Comparison of ENCODE assay signal across 17 mouse cellular contexts in the genomic region with DNA sequence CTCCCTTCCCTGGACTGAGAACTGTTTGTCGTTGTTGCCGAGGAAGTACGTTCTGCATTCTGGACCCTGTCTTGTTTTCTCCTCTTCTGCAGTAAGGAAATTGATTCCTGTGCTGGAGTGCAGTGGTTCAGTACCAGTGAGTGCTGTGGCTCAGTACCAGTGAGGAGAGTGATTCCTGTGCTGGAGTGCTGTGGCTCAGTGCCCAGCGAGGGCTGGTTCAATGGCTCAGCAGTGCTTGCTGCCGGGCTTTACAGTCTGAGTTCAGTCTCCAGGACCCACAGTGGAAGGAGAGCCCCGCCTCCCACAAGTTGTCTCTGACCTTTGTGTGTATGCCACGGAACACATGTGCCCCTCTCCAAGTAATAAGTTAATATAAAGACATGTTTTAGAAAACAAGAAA. TPM values are rescaled to one million over a fixed set of nuclear protein-coding genes. Genes with fewer than 3 reads are reported as not detected.
"Had no signal": no experiment of that assay in that cellular context is flagged by ENCODE, and none has a peak within 500 bp of the region (broad histone marks: within the 10 kb centered on the region; RNA-seq: fewer than 3 reads in every experiment).

No protein-coding gene starts in this region.

- DNase-seq: liver, postnatal 0 days; lung, adult 2 months; lung, postnatal 14 days; lung, postnatal 36 days; right cerebral cortex, postnatal 14 days; thymus, adult 18-20 months; thymus, postnatal 14 days; thymus, postnatal 36 days had no signal

- H3K9me3 ChIP-seq: lung, embryonic 15.5 days; megakaryocyte, embryonic 14.5 days; midbrain, embryonic 13.5 days; midbrain, embryonic 15.5 days; neural tube, embryonic 12.5 days had no signal

- ATAC-seq: liver, postnatal 0 days; lung, postnatal 0 days; midbrain, embryonic 13.5 days; midbrain, embryonic 15.5 days had no signal

- H3K27ac ChIP-seq: lung, embryonic 15.5 days; macrophage; midbrain, embryonic 13.5 days; midbrain, embryonic 15.5 days; neural tube, embryonic 12.5 days had no signal

- H3K9ac ChIP-seq: liver, postnatal 0 days; lung, embryonic 15.5 days; midbrain, embryonic 13.5 days; midbrain, embryonic 15.5 days; neural tube, embryonic 12.5 days had no signal

- H3K4me1 ChIP-seq: lung, embryonic 15.5 days; midbrain, embryonic 15.5 days had no signal

- H3K4me3 ChIP-seq: lung, embryonic 15.5 days; midbrain, embryonic 13.5 days; midbrain, embryonic 15.5 days; neural tube, embryonic 12.5 days had no signal

- H3K4me2 ChIP-seq: lung, embryonic 15.5 days; midbrain, embryonic 11.5 days; midbrain, embryonic 13.5 days; midbrain, embryonic 15.5 days; neural tube, embryonic 12.5 days had no signal

- H3K27me3 ChIP-seq: lung, embryonic 15.5 days; megakaryocyte, embryonic 14.5 days; midbrain, embryonic 13.5 days; midbrain, embryonic 15.5 days; neural tube, embryonic 12.5 days had no signal

RNA-seq across cellular contexts. Expression of gene Podnl1, which starts 38.6 kb away (rescaled TPM):
- polyA plus RNA-seq: liver, postnatal 0 days; macrophage had no signal

RNA-seq across cellular contexts. Expression of gene Rln3, which starts 42.4 kb away (rescaled TPM):
- polyA plus RNA-seq: liver, postnatal 0 days; lung, embryonic 15.5 days; macrophage; midbrain, embryonic 11.5 days; midbrain, embryonic 13.5 days; neural tube, embryonic 12.5 days; stomach, embryonic 14.5 days had no signal
